Mouse (Mus musculus) left cerebral cortex, postnatal 4 days (tissue): ENCODE data around the gene Ramp2. TPM values are rescaled to one million over a fixed set of nuclear protein-coding genes. Genes with fewer than 3 reads are reported as not detected.

Source experiments
- DNase-seq: peaks from one replicate; pipeline ENCODE4 v3.0.0-alpha.2; 2022
- intact Hi-C: fragments of 180-260 bp; cut with DNase I; formaldehyde crosslinking; loops from one replicate; pipeline ENCODE4 v1.15.1; 2025
- total RNA-seq, 2 experiments: library from RNA; stranded (reverse); gene quantifications; 2 replicates each; pipeline ENCODE4 v1.2.3; 2021

Ramp2 gene
- 10 to 100 TPM; 56.2 to 64.0 TPM for total RNA-seq

DNA sequence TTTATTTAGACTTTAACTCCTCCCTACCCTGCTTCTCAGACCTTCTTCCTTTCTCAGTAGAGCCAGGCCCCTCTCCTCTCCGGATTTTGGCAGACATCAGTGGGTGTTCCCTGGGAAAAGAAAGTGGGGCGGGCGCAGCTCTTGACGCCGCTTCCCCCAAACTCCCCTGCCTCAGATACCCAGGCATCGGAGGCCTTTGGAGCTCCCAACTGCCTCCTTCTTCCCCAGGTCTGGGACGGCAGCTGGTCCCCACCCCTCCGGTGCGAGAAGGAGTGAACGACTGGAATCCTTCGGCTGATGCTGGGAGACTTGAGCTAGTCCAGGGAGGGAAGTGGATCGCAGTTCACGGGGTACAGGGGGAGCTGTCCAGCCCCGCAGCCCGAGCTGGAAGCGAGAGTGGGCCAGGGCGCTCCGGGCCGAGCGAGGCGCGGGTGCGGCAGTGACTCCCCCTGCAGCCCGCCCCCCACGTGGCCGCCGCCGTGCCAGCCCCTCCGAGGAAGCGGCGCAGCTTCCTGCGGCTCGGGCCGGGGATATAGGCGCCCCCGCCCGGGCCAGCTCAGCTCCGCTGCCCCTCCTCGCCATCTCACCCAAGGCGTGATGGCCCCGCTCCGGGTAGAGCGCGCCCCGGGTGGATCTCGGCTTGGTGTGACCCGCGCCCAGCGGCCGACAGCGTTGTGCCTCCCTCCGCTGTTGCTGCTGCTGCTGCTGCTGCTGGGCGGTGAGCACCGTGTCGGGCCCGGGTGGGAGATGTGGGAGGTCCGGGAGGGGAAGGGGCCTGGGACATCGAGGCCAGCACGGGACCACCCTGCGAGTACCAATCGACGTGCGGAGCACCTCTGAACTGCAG lies at the start of gene Ramp2:
Ramp2 (plus strand) TSS at position 174 of the 847 bp plus-strand sequence.
- intact Hi-C loops, result loop anchor here (5.0 kb wide), 1 partner anchor 34 kb away; no protein-coding TSS in a partner anchor
- peak; percentile 44 for DNase-seq

DNA sequence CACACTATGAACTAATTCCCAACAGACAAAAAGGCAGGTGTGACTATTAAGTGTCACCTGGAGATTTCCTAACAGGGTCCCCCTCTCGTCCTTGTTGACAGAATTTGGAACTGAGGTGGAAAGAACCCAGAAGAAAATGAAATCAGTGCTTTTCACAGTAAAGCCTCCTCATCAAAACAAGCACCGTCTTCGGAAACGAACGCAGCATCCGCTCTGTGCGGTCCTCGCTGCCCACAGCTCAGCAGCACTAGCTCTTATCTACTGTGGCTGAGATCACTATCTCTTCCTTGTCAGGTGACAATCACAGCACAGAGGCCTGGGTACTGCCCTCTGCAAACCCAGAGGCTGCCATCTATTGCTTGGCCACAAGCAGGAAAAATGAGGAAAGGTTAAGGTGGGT lies 49.7 kb upstream of the Ramp2 start:
- DNase-seq, result no peak

DNA sequence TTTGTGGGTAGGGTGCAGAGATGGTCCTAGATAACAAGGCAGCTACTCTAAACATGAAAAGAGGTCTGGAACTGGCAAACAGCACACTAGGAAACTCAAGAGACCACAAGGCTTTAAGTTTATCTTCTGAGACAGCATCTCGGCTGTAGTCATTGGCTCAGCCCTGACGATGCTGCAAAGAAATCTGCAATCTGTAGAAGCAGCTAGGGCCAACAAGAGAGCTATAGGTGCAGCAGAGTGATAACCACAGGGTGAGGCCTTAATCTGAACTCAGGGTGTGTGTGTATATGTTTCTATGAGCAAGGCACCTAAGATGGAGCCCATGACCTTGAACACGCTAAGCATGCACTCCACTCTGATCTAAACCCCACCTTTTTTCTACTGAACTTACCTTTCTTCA lies 46.3 kb upstream of the Ramp2 start:
- intact Hi-C loops, result no loop called here
- no peak for DNase-seq

More for the DNA sequence above, 49.7 kb upstream of the Ramp2 start:
- intact Hi-C loops, result no loop called here

DNA sequence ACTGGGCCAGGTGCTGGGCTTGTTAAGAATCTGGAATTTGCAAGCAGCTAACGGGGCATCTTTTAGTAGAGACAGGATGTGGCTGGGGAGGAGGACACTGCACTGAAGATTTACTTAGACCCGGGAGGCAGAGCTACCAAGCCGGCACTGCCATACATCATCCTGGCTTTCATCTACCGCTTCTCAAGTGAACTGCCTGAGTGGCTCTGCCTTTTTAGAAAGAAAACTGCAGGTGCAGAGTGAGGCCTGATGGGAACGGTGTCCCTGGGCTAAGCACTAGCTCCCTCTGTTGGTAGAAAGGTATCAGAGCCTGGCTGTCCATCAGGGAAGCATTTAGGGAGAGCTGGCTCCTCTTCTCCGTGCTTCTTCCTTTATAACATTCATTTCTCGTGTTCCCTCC lies 44.8 kb upstream of the Ramp2 start:
- peak; percentile 59 for DNase-seq
- intact Hi-C loops, result no loop called here

DNA sequence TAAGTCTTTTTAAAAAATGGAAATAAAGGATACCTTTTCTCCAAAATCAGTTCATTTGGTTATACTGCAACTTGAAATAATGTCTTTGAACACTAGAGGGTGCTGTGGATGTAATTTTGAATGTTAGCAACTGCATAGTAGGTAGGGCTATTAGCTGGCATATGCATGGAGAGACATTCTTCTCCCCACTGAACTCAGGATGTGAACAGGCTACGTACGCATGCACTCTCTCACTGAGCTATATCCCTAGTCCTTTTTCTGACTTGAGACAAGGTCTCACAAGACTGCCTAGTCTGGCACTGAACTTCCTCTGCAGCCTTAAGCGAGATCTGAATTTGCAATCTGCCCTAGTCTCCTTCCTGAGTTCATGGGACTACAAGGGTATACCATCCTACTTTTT lies 33.9 kb upstream of the Ramp2 start:
- intact Hi-C loops, result loop anchor here (5.0 kb wide), 2 partner anchors 35 to 85 kb away; partner anchors contain the start of gene Ramp2
- no peak for DNase-seq

DNA sequence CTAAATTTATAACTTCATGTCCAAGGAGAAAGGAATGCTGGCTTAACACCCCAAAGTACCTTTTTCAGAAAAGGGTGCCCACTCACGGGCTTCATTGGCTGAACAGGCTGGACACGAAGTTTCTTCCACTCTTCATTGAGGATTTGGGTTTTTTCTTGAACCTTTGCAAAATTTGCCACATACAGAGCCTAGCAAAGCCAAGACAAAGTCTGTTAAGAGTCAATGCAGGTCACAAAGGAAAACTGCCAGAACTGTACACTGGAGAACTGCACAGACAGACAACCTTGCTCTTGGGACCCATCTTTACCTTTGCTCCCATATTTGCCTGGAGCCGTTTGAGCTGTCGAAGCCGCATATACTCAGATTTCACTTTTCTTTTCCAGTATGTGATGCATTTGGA lies 28.9 kb upstream of the Ramp2 start:
- no peak for DNase-seq
- intact Hi-C loops, result no loop called here

DNA sequence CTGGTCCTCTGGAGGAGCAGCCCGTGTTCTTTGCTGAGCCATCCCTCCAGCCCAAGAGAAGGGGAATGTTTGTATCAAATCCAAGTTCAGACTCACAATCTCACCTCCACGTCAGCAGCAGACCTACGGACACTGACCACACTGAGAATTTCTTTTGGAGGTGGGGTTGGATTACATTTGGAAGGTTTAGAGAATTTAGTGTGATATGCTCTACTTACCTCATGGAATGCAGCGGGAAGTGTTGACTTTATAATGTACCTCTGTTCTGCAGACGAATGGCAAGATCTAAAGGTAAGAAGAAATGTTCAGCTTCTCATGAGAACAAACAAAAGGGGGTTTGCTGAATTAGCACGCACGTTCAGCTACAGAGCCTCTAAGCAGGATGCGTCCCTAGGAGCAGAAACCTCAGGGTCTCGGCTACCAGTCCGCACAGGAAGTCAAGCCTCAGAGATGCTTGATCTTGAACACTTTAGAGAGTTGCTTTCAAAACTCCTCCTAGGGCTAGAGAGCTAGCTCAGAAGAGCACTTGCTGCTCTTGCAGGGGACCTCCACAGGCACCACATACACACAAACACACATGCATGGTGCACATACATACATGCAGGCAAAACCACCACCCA lies 27.3 kb upstream of the Ramp2 start:
- intact Hi-C loops, result no loop called here
- no peak for DNase-seq

DNA sequence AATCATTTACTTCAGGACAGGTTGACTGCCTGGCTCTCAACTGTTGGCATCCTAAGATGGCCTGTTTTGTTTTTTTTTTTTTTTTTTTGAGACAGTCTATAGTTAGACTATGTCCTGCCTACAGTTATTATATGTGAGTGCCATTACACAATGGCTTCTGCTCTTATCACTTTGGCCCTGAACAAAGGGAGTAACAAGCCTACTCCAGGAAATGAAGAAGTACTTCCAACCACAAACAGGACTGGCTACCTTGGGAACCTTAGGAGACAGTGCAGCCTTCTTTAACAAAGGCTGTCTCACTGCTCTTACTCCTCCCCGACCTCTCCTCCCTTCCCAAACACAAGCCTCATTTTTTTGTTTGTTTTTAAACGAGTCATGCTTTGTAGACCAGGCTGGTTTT lies 25.0 kb upstream of the Ramp2 start:
- intact Hi-C loops, result loop anchor here (10.0 kb wide), 1 partner anchor 174 kb away; no protein-coding TSS in a partner anchor

DNA sequence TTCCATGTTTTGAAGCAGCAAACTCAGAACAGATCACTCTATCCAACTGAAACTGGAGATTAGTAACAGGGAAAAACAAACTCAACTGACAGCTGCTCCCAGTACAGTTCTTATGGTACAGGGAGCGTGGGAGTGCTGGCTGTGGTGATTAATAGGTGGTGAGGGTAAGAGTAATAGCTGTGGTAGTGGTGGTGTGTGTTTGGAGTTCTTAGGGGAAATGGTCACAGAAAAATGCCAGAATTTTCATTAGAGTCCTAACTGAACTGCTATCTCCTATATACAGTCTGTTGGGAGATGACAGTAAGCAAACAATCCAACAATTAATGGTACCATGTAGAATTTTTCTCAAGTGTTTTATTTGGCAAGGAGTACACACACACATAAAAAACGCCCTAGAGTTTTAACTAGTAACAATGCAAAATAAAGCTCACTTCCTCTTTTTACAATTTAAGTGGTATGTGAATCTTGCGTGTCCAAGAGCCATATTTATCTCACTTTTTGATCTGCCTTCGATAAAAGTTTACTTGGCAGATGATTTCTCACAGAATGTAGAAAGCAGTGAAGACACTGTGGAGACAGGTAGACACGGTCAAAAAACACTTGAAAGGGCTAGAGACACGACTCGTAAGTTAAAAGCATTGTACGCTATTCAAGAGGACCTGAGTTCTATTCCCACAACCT lies 24.4 kb upstream of the Ramp2 start:
- intact Hi-C loops, result loop anchor here (10.0 kb wide), 1 partner anchor 173 kb away; no protein-coding TSS in a partner anchor

More for the DNA sequence above, 25.0 kb upstream of the Ramp2 start:
- no peak for DNase-seq

DNA sequence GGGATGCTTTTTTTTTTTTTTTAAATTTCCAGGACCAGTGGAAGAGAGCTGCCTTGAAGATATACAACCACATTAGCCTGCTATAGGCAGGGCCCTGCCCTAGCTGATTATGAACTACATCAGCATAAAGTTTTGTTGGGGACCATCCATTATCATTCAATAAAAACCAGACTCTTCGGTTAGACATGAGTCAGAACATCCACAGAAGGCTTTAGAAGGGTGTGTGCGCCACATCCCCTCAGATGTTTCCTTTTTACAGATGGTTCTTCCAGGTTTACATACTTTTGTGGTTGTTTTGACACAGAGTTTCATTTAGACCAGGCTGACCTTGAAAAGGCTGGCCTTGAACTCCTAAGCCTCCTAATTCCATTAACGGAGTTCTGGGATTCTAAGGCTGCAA lies 21.5 kb upstream of the Ramp2 start:
- DNase-seq, result no peak
- intact Hi-C loops, result loop anchor here (10.0 kb wide), 1 partner anchor 170 kb away; no protein-coding TSS in a partner anchor

More for the DNA sequence above, 24.4 kb upstream of the Ramp2 start:
- DNase-seq, result no peak

DNA sequence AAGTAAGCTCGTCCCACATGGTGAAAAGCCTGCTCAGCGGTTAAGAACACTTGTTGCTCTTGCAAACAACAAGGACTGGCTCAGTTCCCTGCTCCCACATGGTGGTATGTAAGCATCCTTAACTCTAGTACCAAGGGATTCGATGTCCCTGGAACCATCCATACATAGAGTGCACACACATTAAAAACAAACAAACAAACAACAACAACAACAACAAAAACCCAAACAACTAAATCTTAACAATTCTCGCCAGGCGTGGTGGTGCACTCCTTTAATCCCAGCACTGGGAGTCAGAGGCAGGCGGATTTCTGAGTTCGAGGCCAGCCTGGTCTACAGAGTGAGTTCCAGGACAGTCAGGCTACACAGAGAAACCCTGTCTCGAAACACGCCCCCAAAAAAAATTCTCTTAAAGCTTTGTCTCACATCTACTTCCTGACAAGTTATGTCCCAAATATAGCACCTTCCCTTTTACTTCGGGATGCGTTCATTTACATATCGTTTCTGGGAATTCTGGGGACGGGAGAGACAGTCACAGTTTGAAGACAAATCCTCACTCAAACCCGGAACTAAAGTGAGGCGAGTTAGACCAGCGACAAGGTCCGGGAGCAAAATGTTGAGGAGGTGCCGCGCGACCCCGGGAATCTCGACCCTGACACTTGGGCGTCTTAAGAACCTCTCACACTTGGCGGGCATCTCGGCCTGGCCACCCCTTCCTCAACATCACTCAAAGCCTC lies 20.3 kb upstream of the Ramp2 start:
- intact Hi-C loops, result loop anchor here (10.0 kb wide), 1 partner anchor 169 kb away; no protein-coding TSS in a partner anchor
- no peak for DNase-seq

DNA sequence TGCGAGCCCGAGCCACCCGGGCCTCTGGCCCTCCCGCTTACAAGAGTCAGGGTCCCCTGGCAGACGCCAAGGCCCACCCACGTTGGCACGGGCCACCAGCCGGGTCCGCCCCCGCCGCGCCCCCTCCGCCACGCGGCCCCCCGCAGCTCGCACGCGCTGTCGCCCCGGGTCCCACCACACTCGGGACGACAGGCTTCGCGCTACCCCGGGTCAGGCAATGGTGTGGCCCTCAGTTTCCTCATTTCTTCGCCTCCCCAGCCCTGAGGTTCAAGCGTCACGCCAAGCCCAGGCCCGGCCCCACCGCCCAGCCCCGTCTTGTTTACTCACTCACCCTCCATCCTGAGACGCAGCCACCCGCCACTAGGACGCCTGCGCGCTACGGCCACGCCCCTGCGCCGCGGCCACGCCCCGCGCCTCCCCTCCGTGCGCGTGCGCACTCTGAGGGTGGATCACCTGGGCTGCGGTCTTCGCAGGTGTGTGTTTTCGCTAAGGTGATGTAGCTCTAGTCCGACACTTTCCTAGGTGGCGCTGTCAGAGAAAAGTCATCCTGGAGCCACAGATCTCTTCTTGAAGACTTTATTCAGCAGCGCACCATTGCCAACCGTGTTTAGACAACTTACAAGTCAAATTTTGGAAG lies 19.6 kb upstream of the Ramp2 start, which contains the start of gene Ezh1:
Ezh1 (minus strand) TSS at position 399 of the 637 bp plus-strand sequence.
- DNase-seq, result peak; percentile 88

DNA sequence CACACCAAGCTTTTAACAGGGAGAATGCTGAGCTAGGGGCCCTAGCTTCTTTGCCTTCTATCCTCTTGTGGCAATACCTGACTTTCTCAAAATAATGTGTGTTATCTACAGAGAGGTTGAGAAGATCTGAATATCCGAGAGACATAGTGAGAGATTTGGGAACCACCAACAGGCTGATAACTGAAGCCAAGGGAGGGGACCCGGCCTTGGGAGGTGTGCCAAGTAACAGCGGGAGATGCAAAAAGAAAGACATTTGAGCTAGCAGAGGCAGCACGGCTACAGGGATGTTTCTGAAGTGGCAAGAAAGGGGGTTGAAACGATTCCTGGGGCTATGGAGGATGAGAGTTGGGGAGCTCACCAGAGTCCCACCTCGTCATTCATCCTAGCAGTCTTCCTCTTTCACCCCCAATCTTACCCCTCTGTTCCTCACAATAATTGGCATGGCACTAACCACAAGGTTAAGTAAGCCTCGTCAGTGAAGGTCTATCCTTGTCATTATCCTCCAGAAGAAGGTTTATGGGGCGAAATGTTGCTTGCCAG lies 16.4 kb upstream of the Ramp2 start:
- intact Hi-C loops, result loop anchor here (10.0 kb wide), 1 partner anchor 165 kb away; no protein-coding TSS in a partner anchor

More for the DNA sequence above, 19.6 kb upstream of the Ramp2 start, which contains the start of gene Ezh1:
- intact Hi-C loops, result loop anchor here (10.0 kb wide), 1 partner anchor 169 kb away; no protein-coding TSS in a partner anchor

DNA sequence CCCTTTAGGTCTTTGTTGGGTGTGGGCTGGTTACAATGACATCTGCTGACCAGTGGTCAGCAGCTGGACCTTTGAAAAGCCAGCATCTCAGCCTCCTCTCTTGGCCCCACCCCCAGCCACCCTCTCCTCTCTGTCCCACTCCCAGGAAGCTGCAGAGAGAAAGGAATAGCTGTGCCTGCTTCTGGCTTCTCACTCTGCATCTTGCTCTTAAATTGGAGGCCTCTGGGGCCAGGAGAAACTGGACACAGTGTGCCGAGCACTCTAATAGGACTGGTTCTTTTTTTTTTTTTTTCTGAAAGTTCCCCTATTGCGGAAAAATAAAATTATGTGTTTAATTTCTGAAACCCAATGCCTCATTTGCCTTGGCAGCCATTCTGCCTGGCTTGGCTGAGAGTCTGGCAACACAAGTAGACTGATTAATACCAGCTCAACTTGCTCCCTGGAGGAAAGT lies 15.7 kb upstream of the Ramp2 start:
- DNase-seq, result peak; percentile 20
- intact Hi-C loops, result no loop called here

More for the DNA sequence above, 16.4 kb upstream of the Ramp2 start:
- DNase-seq, result peak; percentile 79

DNA sequence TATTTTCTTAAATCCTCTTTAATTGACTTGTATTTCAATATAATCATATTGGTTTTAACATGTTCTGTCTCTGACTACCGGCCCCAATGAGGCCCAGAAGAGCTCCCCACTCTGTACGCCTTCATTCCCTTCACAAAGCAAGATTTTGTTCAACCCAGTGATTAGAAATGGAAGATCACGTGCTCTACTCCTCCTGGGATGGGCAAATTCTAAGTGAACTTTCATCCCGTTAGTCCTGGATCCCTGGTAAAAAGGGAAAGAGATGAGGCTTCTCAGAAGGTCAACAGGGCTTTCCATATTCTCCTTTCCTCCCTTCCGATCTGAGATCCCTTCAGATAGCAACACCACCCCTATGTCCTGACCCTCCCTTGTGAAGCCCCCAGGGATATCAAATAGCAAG lies 15.3 kb upstream of the Ramp2 start:
- intact Hi-C loops, result no loop called here
- DNase-seq, result no peak

DNA sequence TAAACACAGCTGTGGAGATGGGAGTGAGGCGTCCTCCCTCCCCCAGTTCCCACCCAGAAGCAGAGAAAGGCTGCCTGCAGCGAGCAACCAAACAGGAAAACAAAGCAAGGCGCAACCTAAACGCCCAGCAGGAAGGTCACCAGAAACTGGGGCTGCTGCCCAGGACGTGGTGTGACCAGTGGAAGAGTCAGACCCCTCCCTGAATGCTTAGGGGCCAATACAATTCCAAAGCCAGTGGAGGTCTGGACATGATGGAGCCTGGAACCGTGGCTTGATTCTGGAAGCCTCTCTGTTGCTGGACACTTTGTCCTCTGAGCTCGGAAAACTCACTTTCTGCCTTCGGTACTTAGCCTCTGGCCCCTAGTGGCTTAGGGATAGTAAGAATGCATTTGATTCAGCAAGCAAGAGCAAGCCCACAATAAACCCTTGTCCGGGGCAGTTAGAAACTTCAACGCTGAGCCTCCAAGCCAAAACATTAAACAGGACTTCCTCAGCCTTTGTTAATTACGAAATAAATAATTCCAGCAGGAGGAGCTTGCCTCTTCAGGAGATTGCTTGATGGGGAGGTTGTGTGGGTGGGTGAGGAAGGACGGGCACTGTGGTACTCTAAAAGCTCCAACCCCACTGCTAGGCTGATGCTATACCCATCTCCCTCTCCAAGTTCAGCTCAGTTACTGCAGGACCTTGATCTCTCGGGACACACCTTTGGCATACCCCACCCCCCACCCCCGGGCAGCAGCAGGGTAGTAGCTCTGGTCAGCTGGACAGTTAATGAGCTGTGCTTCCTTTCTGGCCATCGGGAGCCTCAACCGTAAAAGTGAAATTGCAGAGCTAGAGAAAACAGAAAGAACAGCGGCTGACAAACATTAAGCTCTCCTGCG lies 14.6 kb upstream of the Ramp2 start:
- intact Hi-C loops, result no loop called here
- peak; percentile 18 for DNase-seq

DNA sequence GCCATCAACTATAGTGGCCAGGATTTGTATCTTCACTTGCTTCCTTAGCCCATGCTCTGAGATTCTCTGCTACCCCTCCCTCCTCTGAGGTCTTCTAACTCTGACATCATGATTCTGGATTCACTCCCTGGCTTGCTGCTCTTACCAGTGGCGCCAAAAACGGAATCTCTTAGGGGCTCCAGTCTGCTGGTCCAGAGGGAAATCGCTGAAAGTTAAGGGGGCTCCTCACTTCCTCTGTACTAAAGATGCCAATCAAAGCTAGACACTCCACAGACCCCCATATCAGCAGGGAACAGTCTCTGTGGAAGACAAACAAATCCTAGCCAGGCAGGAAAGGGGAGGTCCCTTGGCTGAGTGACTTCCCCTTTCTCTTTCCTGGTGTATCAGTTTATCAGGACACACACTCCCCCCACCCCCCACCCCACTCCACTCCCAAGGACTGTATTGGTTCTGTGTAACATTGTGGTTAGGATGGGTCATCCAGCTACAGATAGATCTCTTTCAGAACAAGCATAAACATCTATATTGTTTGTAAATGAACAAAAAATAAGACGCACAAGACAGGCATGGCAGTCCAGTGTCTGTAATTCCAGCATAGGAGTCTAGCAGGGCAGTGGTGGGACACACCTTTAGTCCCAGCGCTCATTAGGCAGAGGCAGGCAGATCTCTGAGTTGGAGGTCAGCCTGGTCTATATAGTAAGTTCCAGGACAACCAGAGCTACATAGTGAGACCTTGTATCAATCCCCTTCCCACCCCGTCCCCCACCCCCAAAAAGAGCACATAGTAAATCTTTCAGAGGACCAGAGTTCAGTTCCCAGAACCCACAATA lies 13.6 kb upstream of the Ramp2 start:
- DNase-seq, result no peak
- intact Hi-C loops, result no loop called here
